Mouse (Mus musculus) gastrocnemius, adult 8-10 months (tissue): Measurements from ENCODE around the gene Cmtm3. TPM values are rescaled to one million over a fixed set of nuclear protein-coding genes. Genes with fewer than 3 reads are reported as not detected.

ENCODE experiments used
- DNase-seq, 2 experiments: peaks; one replicate each; pipeline ENCODE4 v3.0.0; 2022; ENCODE audit warnings: low spot score in 2 of 2
- total RNA-seq, 4 experiments: library from RNA; stranded (reverse); gene quantifications; 2 replicates each; pipeline ENCODE4 v1.2.4; 2022

Gene Cmtm3
- total RNA-seq, 4 experiments from 2014 or later, result 1.9 to 5.0 (median 3.0) TPM

GRCm38 (mm10) chr8:104341678-104342077, 2.5 kb downstream of the Cmtm3 start:
- DNase-seq, result no peak

- DNase-seq, result no peak
Observed at GRCm38 (mm10) chr8:104342426-104342825, 3.2 kb downstream of the Cmtm3 start.

- peak; percentile 72 to 76 for DNase-seq
Observed at GRCm38 (mm10) chr8:104343957-104344356, 4.7 kb downstream of the Cmtm3 start.

GRCm38 (mm10) chr8:104344622-104345021, 5.4 kb downstream of the Cmtm3 start:
- DNase-seq, result no peak

GRCm38 (mm10) chr8:104346706-104347105, 7.5 kb downstream of the Cmtm3 start:
- no peak for DNase-seq

GRCm38 (mm10) chr8:104348971-104349370, 9.8 kb downstream of the Cmtm3 start:
- DNase-seq, result no peak

- no peak for DNase-seq
Observed at GRCm38 (mm10) chr8:104350047-104350446, 10.8 kb downstream of the Cmtm3 start.

GRCm38 (mm10) chr8:104353186-104353585, 14.0 kb downstream of the Cmtm3 start:
- no peak for DNase-seq

GRCm38 (mm10) chr8:104354504-104354903, 15.3 kb downstream of the Cmtm3 start:
- DNase-seq, result no peak

- DNase-seq, result no peak
Observed at GRCm38 (mm10) chr8:104358637-104359036, 19.4 kb downstream of the Cmtm3 start.

GRCm38 (mm10) chr8:104359778-104360456, 20.7 kb downstream of the Cmtm3 start:
- DNase-seq, result no peak

GRCm38 (mm10) chr8:104365695-104366094, 26.5 kb downstream of the Cmtm3 start:
- DNase-seq, result no peak

- DNase-seq, result no peak
Observed at GRCm38 (mm10) chr8:104367398-104367797, 28.2 kb downstream of the Cmtm3 start.

- no peak for DNase-seq
Observed at GRCm38 (mm10) chr8:104369591-104369990, 30.4 kb downstream of the Cmtm3 start.

GRCm38 (mm10) chr8:104370071-104370470, 30.9 kb downstream of the Cmtm3 start:
- DNase-seq, result no peak

- no peak for DNase-seq
Observed at GRCm38 (mm10) chr8:104371121-104371520, 31.9 kb downstream of the Cmtm3 start.

- DNase-seq, result no peak
Observed at GRCm38 (mm10) chr8:104373779-104374178, 34.6 kb downstream of the Cmtm3 start.

GRCm38 (mm10) chr8:104374269-104374668, 35.1 kb downstream of the Cmtm3 start:
- no peak for DNase-seq

- peak; percentile 48 to 51 for DNase-seq
Observed at GRCm38 (mm10) chr8:104374864-104375846, 35.9 kb downstream of the Cmtm3 start.

- no peak for DNase-seq
Observed at GRCm38 (mm10) chr8:104375959-104376358, 36.7 kb downstream of the Cmtm3 start.

GRCm38 (mm10) chr8:104376669-104377068, 37.5 kb downstream of the Cmtm3 start:
- DNase-seq, result no peak

GRCm38 (mm10) chr8:104379301-104379836, 40.2 kb downstream of the Cmtm3 start:
- no peak for DNase-seq
